Mouse (Mus musculus) stomach, embryonic 14.5 days (tissue): ENCODE results near the gene Crk. TPM values are rescaled to one million over a fixed set of nuclear protein-coding genes. Genes with fewer than 3 reads are reported as not detected.

Experiments used
- ATAC-seq: fragments of 200-750 bp; cut with Nextera tagmentation; 2 replicates; pipeline ENCODE4 v1.8.0; 2017; ENCODE audit warnings: low read depth, moderate TSS enrichment; ENCODE audit not compliant: insufficient number of reproducible peaks, insufficient read depth, low FRiP score
- H3K27ac ChIP-seq: fragments of 300-500 bp; sonication (generic); 2 replicates; pipeline ENCODE4 v1.5.1; 2014; ENCODE audit warnings: mild to moderate bottlenecking, low read length, moderate library complexity, mixed read lengths
- H3K27me3 ChIP-seq: fragments of 300-500 bp; sonication (generic); 2 replicates; pipeline ENCODE4 v1.6.1; 2014; ENCODE audit warnings: low read length, control low read depth, mixed read lengths; ENCODE audit not compliant: control insufficient read depth, insufficient read depth
- H3K36me3 ChIP-seq: fragments of 300-500 bp; sonication (generic); 2 replicates; pipeline ENCODE4 v1.6.1; 2014; ENCODE audit warnings: mild to moderate bottlenecking, control low read depth, low read length, moderate library complexity, mixed read lengths; ENCODE audit not compliant: control insufficient read depth, insufficient read depth
- H3K4me1 ChIP-seq: fragments of 300-500 bp; sonication (generic); 2 replicates; pipeline ENCODE4 v1.6.1; 2014; ENCODE audit warnings: low read length, control low read depth, mixed read lengths; ENCODE audit not compliant: control insufficient read depth, insufficient read depth
- H3K4me2 ChIP-seq: fragments of 300-500 bp; sonication (generic); replicated peaks from 2 replicates; pipeline ENCODE4 v1.6.1; 2014; ENCODE audit warnings: low read depth, low read length, control low read depth
- H3K4me3 ChIP-seq: fragments of 300-500 bp; sonication (generic); 2 replicates; pipeline ENCODE4 v1.5.1; 2014; ENCODE audit warnings: low read depth, low read length, control low read depth
- H3K9ac ChIP-seq: fragments of 300-500 bp; sonication (generic); replicated peaks from 2 replicates; pipeline ENCODE4 v1.6.1; 2014; ENCODE audit warnings: low read depth, mild to moderate bottlenecking, control low read depth, low read length, moderate library complexity, mixed read lengths
- H3K9me3 ChIP-seq: fragments of 300-500 bp; sonication (generic); 2 replicates; pipeline ENCODE4 v1.6.1; 2016; ENCODE audit warnings: low read depth, low read length, control low read depth; ENCODE audit not compliant: control insufficient read depth
- WGBS: fragments of 180-500 bp; shearing (Covaris S2); extraction: QIAGEN DNeasy Blood & Tissue Kit; methylation state at CpG from one replicate; pipeline ENCODE4 v1.1.7; 2014; 5-methylcytosine and 5-hydroxymethylcytosine counted together
- polyA plus RNA-seq: library from polyadenylated mRNA; unstranded; fragments of >200 nt; fragmentation: Nextera tagmentation; extraction: Ambion mirVana; gene quantifications from 2 replicates; pipeline ENCODE4 v1.2.1, GENCODE M21; 2014

Crk gene
- polyA plus RNA-seq, 1 experiment from 2014 or later: 101 TPM

DNA sequence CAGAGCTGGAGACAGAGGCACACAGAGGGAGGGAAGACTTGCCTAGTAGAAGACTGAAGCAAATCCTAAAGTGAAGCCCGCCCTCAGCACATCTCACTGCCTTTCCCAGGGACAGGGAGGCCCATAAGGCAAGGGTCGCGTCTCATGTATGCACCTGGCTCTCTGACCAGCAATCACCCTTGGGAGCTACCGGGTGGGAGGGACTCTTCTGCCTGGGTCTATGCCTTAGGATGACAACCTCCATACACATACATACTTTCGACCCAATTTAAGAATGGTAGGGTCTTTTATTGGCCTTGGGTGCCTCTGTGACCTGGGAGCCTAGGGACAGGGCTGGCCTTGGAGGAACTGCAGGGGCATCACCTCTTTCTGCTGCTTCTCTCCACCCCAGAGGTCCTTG, 5.6 kb upstream of the Crk start:
- Histone ChIP-seq H3K4me2 (no peak overlapping the region), H3K9me3 (no peaks in the 10 kb centered on the region), H3K4me3 (no peak overlapping the region), H3K36me3 (peaks cover 52% of the 10 kb centered on the region), H3K4me1 (no peaks in the 10 kb centered on the region), H3K9ac (no peak overlapping the region), H3K27ac (no peak overlapping the region), H3K27me3 (no peaks in the 10 kb centered on the region)
- ATAC-seq: no peak
- WGBS: 87% methylated on average over 5 of the region's 5 CpGs

DNA sequence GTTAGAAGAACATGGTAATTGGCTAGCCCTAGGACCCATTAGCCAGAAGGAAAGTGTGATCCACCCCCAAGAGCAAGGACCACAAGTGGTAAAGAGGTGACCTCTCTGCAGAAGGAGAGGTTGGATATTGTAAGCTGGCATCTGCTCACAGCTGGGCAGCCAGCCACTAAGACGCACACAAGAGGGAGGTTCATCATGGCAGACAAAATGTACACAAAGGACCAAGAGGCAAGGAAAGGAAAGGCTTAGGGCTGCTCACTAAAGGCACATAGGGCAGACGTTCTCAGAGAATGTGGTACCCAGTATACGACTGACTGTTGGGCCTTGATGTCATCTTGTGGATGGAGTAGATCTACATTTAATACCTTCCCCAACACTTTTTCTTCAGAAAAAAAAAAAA, 4.2 kb upstream of the Crk start:
- H3K27ac ChIP-seq: no peak overlapping the region
- no peak overlapping the region for H3K4me3 ChIP-seq
- no peaks in the 10 kb centered on the region for H3K27me3 ChIP-seq
- no peaks in the 10 kb centered on the region for H3K4me1 ChIP-seq
- H3K9ac ChIP-seq: no peak overlapping the region
- 82% methylated on average over 3 of the region's 3 CpGs for WGBS
- peaks cover 38% of the 10 kb centered on the region for H3K36me3 ChIP-seq
- no peak for ATAC-seq
- no peak overlapping the region for H3K4me2 ChIP-seq
- H3K9me3 ChIP-seq: no peaks in the 10 kb centered on the region

DNA sequence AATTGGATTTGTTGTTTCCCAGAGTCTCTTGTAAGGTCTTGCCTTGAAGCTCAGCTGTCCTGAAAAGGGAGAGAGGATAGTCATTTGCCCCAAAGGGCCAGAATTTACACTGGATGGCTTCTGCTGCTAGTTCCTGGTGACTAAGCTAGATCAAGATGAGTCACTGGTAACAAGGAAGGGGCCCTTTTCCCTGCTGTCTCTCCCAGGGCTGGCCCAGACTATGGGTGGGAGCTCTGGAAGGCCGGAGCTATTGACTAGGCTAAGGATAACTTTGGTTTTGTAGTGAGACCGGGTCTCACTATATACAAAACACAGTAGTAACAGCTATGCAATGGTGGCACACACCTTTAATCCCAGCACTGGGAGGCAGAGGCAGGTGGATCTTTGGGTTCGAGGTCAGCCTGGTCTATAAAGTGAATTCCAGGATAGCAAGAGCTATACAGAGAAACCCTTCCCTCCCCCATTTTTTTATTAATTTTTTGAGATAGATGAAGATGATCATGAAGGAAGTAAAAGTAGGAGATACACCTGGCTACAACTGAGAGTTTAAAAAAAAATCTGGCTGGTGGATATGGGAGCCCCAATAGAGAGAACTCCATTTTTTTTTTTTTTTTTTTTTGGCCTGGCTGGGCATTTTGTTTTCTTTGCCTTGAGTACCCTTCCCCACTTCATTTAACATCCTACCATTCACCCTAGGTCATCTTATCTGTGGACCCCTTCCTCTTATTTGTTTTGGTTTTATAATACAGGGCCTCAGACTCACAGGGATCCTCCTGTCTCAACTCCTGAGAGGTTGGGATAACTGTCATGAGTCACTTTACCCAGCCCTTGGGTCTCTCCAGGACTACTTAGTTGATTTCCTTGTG, 945 bp upstream of the Crk start:
- H3K4me1 ChIP-seq: peaks cover 7% of the 10 kb centered on the region
- peak overlapping the region; percentile 57 for H3K4me2 ChIP-seq
- ATAC-seq: no peak
- H3K9me3 ChIP-seq: no peaks in the 10 kb centered on the region
- no peak overlapping the region; the same call in 1 of the 2 replicates for H3K27ac ChIP-seq
- peak overlapping the region; percentile 94 for H3K4me3 ChIP-seq
- WGBS: 88% methylated on average over 3 of the region's 3 CpGs
- no peaks in the 10 kb centered on the region for H3K27me3 ChIP-seq
- no peak overlapping the region for H3K9ac ChIP-seq
- peaks cover 6% of the 10 kb centered on the region; the same call in 1 of the 2 replicates for H3K36me3 ChIP-seq

- peaks cover 7% of the 10 kb centered on the region for H3K4me1 ChIP-seq
- peak overlapping the region; percentile 87 for H3K9ac ChIP-seq
- peak overlapping the region; percentile 94 for H3K4me3 ChIP-seq
- H3K9me3 ChIP-seq: no peaks in the 10 kb centered on the region
- peak overlapping the region; percentile 73 for H3K4me2 ChIP-seq
- ATAC-seq: peak; percentile 68
- H3K27me3 ChIP-seq: no peaks in the 10 kb centered on the region
- H3K36me3 ChIP-seq: peaks cover 2% of the 10 kb centered on the region
- peak overlapping the region; percentile 90 for H3K27ac ChIP-seq
- 1% methylated on average over 43 of the region's 43 CpGs for WGBS
These were observed 546 bp downstream of the Crk start for GRCm38 (mm10) chr11:75679439-75680171.

GRCm38 (mm10) chr11:75684462-75684861, 5.4 kb downstream of the Crk start:
- no peak for ATAC-seq
- 98% methylated on average over 5 of the region's 5 CpGs for WGBS

GRCm38 (mm10) chr11:75684956-75685355, 5.9 kb downstream of the Crk start:
- Histone ChIP-seq H3K4me1 (peaks cover 7% of the 10 kb centered on the region), H3K4me2 (no peak overlapping the region), H3K36me3 (peaks cover 13% of the 10 kb centered on the region), H3K4me3 (no peak overlapping the region), H3K27ac (no peak overlapping the region), H3K9ac (no peak overlapping the region), H3K27me3 (no peaks in the 10 kb centered on the region), H3K9me3 (no peaks in the 10 kb centered on the region)
- ATAC-seq: no peak
- WGBS: 80% methylated on average over 2 of the region's 2 CpGs

More at GRCm38 (mm10) chr11:75684462-75684861, 5.4 kb downstream of the Crk start:
- Histone ChIP-seq H3K9ac (no peak overlapping the region), H3K27me3 (no peaks in the 10 kb centered on the region), H3K36me3 (peaks cover 9% of the 10 kb centered on the region), H3K4me3 (no peak overlapping the region), H3K9me3 (no peaks in the 10 kb centered on the region), H3K27ac (no peak overlapping the region), H3K4me2 (no peak overlapping the region), H3K4me1 (peaks cover 7% of the 10 kb centered on the region)

GRCm38 (mm10) chr11:75687343-75687993, 8.4 kb downstream of the Crk start:
- Histone ChIP-seq H3K27ac (0 out of 2 replicates have a peak overlapping the region, but pooled peaks have one; percentile 21), H3K36me3 (peaks cover 29% of the 10 kb centered on the region), H3K27me3 (no peaks in the 10 kb centered on the region), H3K9ac (no peak overlapping the region), H3K4me1 (no peaks in the 10 kb centered on the region), H3K4me3 (no peak overlapping the region), H3K9me3 (no peaks in the 10 kb centered on the region), H3K4me2 (no peak overlapping the region)
- ATAC-seq: no peak
- 53% methylated on average over 2 of the region's 2 CpGs for WGBS

DNA sequence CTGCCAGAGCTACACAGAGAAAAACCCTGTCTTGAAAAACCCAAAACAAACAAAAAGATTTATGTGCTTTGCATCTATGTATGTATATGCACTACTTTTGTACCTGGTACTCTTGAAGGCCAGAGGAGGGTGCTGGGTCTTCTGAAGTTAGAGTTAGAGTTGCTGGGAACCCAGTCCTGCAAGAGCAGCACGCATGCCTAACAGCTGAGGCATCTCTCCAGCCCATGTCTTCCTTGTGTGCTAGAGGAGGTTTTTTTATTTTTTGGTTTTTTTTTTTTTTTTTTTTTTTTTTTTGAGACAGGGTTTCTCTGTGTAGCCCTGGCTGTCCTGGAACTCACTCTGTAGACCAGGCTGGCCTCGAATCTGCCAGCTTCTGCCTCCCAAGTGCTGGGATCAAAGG, 9.1 kb downstream of the Crk start:
- peaks cover 33% of the 10 kb centered on the region for H3K36me3 ChIP-seq
- H3K4me3 ChIP-seq: no peak overlapping the region
- H3K27me3 ChIP-seq: no peaks in the 10 kb centered on the region
- no peak overlapping the region for H3K4me2 ChIP-seq
- H3K9ac ChIP-seq: no peak overlapping the region
- WGBS: 83% methylated on average over 2 of the region's 2 CpGs
- ATAC-seq: no peak
- no peaks in the 10 kb centered on the region for H3K4me1 ChIP-seq
- H3K27ac ChIP-seq: no peak overlapping the region
- H3K9me3 ChIP-seq: no peaks in the 10 kb centered on the region
